Mouse (Mus musculus) embryonic fibroblast, embryonic 13.5 days (primary cell): ENCODE results near the gene 1700113H08Rik.

Source experiments
- CTCF ChIP-seq: IDR thresholded peaks from 2 replicates; pipeline ENCODE4 v1.5.1; 2011; ENCODE audit warnings: mild to moderate bottlenecking, control low read depth, low read length, moderate library complexity, borderline replicate concordance; ENCODE audit not compliant: insufficient read depth
- POLR2A ChIP-seq: IDR thresholded peaks from 2 replicates; pipeline ENCODE4 v1.6.1; 2011; ENCODE audit warnings: low read depth, mild to moderate bottlenecking, control low read depth, low read length, moderate library complexity

GRCm38 (mm10) chr10:87087646-87088045, 29.8 kb downstream of the 1700113H08Rik start:
- no peak for TF ChIP-seq POLR2A
- TF ChIP-seq CTCF: no peak
